Mouse (Mus musculus): ENCODE results near the gene Tbc1d8.

- TF ChIP-seq SIN3A (IDR thresholded peaks at IDR 0.05; ENCODE audit: low read length) (no peak), BHLHE40 (IDR thresholded peaks at IDR 0.05; ENCODE audit: low read depth, low read length) (no peak), EP300 (IDR thresholded peaks at IDR 0.05; ENCODE audit: low read length) (no peak), ELF1 (IDR thresholded peaks at IDR 0.05; ENCODE audit: low read depth, low read length) (no peak), RCOR1 (conservative IDR thresholded peaks at IDR 0.05; ENCODE audit: low read depth, low read length) (no peak), MYC (IDR thresholded peaks at IDR 0.05; ENCODE audit: low read depth, low read length) (no peak), CTCF (conservative IDR thresholded peaks at IDR 0.05 in 1 of 2, IDR thresholded peaks at IDR 0.05 in 1 of 2; ENCODE audit: low read depth in 2 of 2, low read length in 2 of 2) (no peak), ZNF384 (IDR thresholded peaks at IDR 0.05; ENCODE audit: low read depth, low read length) (no peak), POLR2A (IDR thresholded peaks at IDR 0.05; ENCODE audit: low read depth, low read length) (no peak), E2F4 (IDR thresholded peaks at IDR 0.05; ENCODE audit: insufficient replicate concordance, low read depth, low read length) (no peak), USF2 (conservative IDR thresholded peaks at IDR 0.05; ENCODE audit: low read depth, low read length) (no peak), ETS1 (conservative IDR thresholded peaks at IDR 0.05; ENCODE audit: low read depth, low read length) (no peak)
Measured at GRCm38 (mm10) chr1:39511775-39512174, 33.2 kb upstream of the Tbc1d8 start.

Data from CH12.LX (cell line).